Mouse (Mus musculus) monocyte, adult 2 months (primary cell): Measurements from ENCODE around the gene Olfr714.
"Not testable (repeated sequence)": the region's sequence is repeated elsewhere in the genome, so short reads cannot be mapped to it uniquely, and the experiment has no call there.

Source experiments
- DNase-seq, 2 experiments: peaks; one replicate each; pipeline ENCODE4 v3.0.0; 2022; ENCODE audit warnings: low spot score in 2 of 2, low read depth in 1 of 2

Olfr714 gene

GRCm38 (mm10) chr7:107070681-107071080 is at the start of gene Olfr714:
TSS of gene Olfr714 (plus strand) at chr7:107070981.
- DNase-seq = no peak

- no peak for DNase-seq
Measured at GRCm38 (mm10) chr7:107030874-107031273, 39.9 kb upstream of the Olfr714 start, which contains the start of gene Olfr713. TSS of gene Olfr713 (plus strand) at chr7:107031174.

- DNase-seq = no peak
Measured at GRCm38 (mm10) chr7:107039934-107040563, 30.7 kb upstream of the Olfr714 start.

- no peak for DNase-seq
Measured at GRCm38 (mm10) chr7:107043136-107043535, 27.6 kb upstream of the Olfr714 start.

GRCm38 (mm10) chr7:107044407-107044806 is 26.4 kb upstream of the Olfr714 start:
- DNase-seq = no peak

GRCm38 (mm10) chr7:107045833-107046232 is 24.9 kb upstream of the Olfr714 start:
- DNase-seq = no peak

- DNase-seq = no peak
Measured at GRCm38 (mm10) chr7:107047578-107047977, 23.2 kb upstream of the Olfr714 start.

GRCm38 (mm10) chr7:107092920-107093319 is 22.1 kb downstream of the Olfr714 start, which contains the start of gene Olfr17:
TSS of gene Olfr17 (plus strand) at chr7:107093220.
- DNase-seq = no peak

- DNase-seq = not testable (repeated sequence)
Measured at GRCm38 (mm10) chr7:107110269-107110668, 39.5 kb downstream of the Olfr714 start, which contains the start of gene Olfr715b. TSS of gene Olfr715b (minus strand) at chr7:107110369.
